8 mouse cellular contexts compared by ENCODE assay signal in genomic region chr6:86669240-86669727, GRCm38 (mm10). TPM values are rescaled to one million over a fixed set of nuclear protein-coding genes. Genes with fewer than 3 reads are reported as not detected.
DNase-seq lines count a peak whose midpoint lies in the region; ATAC-seq and TF ChIP-seq lines count a peak whose summit lies in the region.

No protein-coding gene starts in this region.

- no peak for TF ChIP-seq EP300 in MEL (IDR thresholded peaks at IDR 0.05; ENCODE audit: low read depth in 1 of 2, low read length in 2 of 2)

- DNase-seq in MEL (ENCODE audit: low read depth, low spot score) = peak; percentile 100
- DNase-seq in cerebellum, adult 2 months = peak; percentile 100
- DNase-seq in forebrain, postnatal 0 days = peak; percentile 100
- peak; percentile 100 for DNase-seq in heart, postnatal 4 days
- peak; percentile 100 for DNase-seq in layer of hippocampus, adult 8-10 months (ENCODE audit: low spot score in 2 of 2)
- peak; percentile 100 for DNase-seq in ovary, adult 18-20 months (ENCODE audit: low spot score)
- peak; percentile 100 for DNase-seq in thymus, postnatal 0 days (ENCODE audit: low spot score)

- no peak overlapping the region for H3K27ac ChIP-seq in MEL (ENCODE audit: control insufficient read depth, low read depth, low read length)
- 0 out of 2 replicates have a peak overlapping the region, but pooled peaks have one; percentile 2 for H3K27ac ChIP-seq in cerebellum, adult 2 months (ENCODE audit: insufficient read depth, low read length)
- H3K27ac ChIP-seq in forebrain, postnatal 0 days (ENCODE audit: low read depth, low read length) = peak overlapping the region; percentile 64
- peak overlapping the region; percentile 58 for H3K27ac ChIP-seq in lung, embryonic 15.5 days

- H3K4me1 ChIP-seq in MEL (ENCODE audit: control insufficient read depth in 1 of 2, insufficient read depth in 2 of 2, low read length in 2 of 2) = peaks cover 12 to 22% of the 10 kb centered on the region in 2 experiments
- peaks cover 16% of the 10 kb centered on the region for H3K4me1 ChIP-seq in cerebellum, adult 2 months (ENCODE audit: control insufficient read depth, insufficient read depth, low read length)
- H3K4me1 ChIP-seq in forebrain, postnatal 0 days (ENCODE audit: insufficient read depth) = peaks cover 10% of the 10 kb centered on the region
- H3K4me1 ChIP-seq in lung, embryonic 15.5 days = peaks cover 19% of the 10 kb centered on the region

- H3K4me2 ChIP-seq in forebrain, postnatal 0 days (ENCODE audit: low read depth) = peak overlapping the region; percentile 83
- peak overlapping the region; percentile 86 for H3K4me2 ChIP-seq in lung, embryonic 15.5 days

- no peak for TF ChIP-seq CTCF in MEL (IDR thresholded peaks at IDR 0.05 in 2 of 3, conservative IDR thresholded peaks at IDR 0.05 in 1 of 3; ENCODE audit: control insufficient read depth in 1 of 3, insufficient read depth in 1 of 3, low read depth in 2 of 3, low read length in 3 of 3, poor library complexity in 1 of 3, severe bottlenecking in 1 of 3)
- no peak for TF ChIP-seq CTCF in cerebellum, adult 2 months (IDR thresholded peaks at IDR 0.05; ENCODE audit: borderline replicate concordance, insufficient read depth, low read depth, low read length)
- TF ChIP-seq CTCF in forebrain, postnatal 0 days (IDR thresholded peaks at IDR 0.05; ENCODE audit: low read depth) = no peak

- peaks cover 0 to 19% of the 10 kb centered on the region in 2 experiments; a peak in 2 of 4 replicates for H3K36me3 ChIP-seq in MEL (ENCODE audit: control insufficient read depth in 1 of 2, insufficient read depth in 2 of 2, low read length in 2 of 2)
- peaks cover 34% of the 10 kb centered on the region for H3K36me3 ChIP-seq in forebrain, postnatal 0 days (ENCODE audit: insufficient read depth)
- H3K36me3 ChIP-seq in lung, embryonic 15.5 days = peaks cover 28% of the 10 kb centered on the region

- no peaks in the 10 kb centered on the region for H3K9me3 ChIP-seq in MEL (replicated peaks; ENCODE audit: insufficient read depth, low read length)
- no peaks in the 10 kb centered on the region for H3K9me3 ChIP-seq in forebrain, postnatal 0 days (ENCODE audit: low read length)
- no peaks in the 10 kb centered on the region for H3K9me3 ChIP-seq in lung, embryonic 15.5 days

- ATAC-seq in forebrain, postnatal 0 days = peak; percentile 99
- ATAC-seq in lung, embryonic 15.5 days (ENCODE audit: borderline replicate concordance, extremely low read depth, low FRiP score, low TSS enrichment) = peak; percentile 100

- H3K4me3 ChIP-seq in MEL (ENCODE audit: control insufficient read depth in 1 of 2, insufficient read depth in 1 of 2, low read depth in 2 of 2, low read length in 2 of 2) = peak overlapping the region; percentile 63 to 67
- peak overlapping the region; percentile 65 for H3K4me3 ChIP-seq in cerebellum, adult 2 months (replicated peaks; ENCODE audit: insufficient read depth, low read depth, low read length)
- peak overlapping the region; percentile 96 for H3K4me3 ChIP-seq in forebrain, postnatal 0 days (ENCODE audit: low read depth, low read length)
- H3K4me3 ChIP-seq in lung, embryonic 15.5 days = peak overlapping the region; percentile 83

- no peaks in the 10 kb centered on the region for H3K27me3 ChIP-seq in MEL (ENCODE audit: control insufficient read depth in 1 of 2, insufficient read depth in 2 of 2, low read length in 2 of 2)
- H3K27me3 ChIP-seq in cerebellum, adult 2 months (ENCODE audit: control insufficient read depth, insufficient read depth, low read length) = no peaks in the 10 kb centered on the region
- H3K27me3 ChIP-seq in forebrain, postnatal 0 days (ENCODE audit: insufficient read depth, low read length) = no peaks in the 10 kb centered on the region
- H3K27me3 ChIP-seq in lung, embryonic 15.5 days = no peaks in the 10 kb centered on the region

- no peak for TF ChIP-seq RAD21 in MEL (IDR thresholded peaks at IDR 0.05; ENCODE audit: low read depth, low read length)

- 1% methylated on average over 36 of the region's 37 CpGs for WGBS in cerebellum, adult 2 months
- WGBS in forebrain, postnatal 0 days = under 1% methylated on average over 35 of the region's 37 CpGs
- WGBS in lung, embryonic 15.5 days = 0% methylated on average over 37 of the region's 37 CpGs

- H3K79me2 ChIP-seq in MEL (ENCODE audit: control insufficient read depth, insufficient read depth, low read length, poor library complexity) = peaks cover 3% of the 10 kb centered on the region

- peak overlapping the region; percentile 73 for H3K9ac ChIP-seq in MEL (ENCODE audit: control insufficient read depth, low read depth, low read length, poor library complexity, severe bottlenecking)
- peak overlapping the region; percentile 80 for H3K9ac ChIP-seq in forebrain, postnatal 0 days
- peak overlapping the region; percentile 60 for H3K9ac ChIP-seq in lung, embryonic 15.5 days

- peak in 1 of 2 experiments; percentile 38; a peak in 1 of 4 replicates for TF ChIP-seq POLR2A in MEL (IDR thresholded peaks at IDR 0.05; ENCODE audit: control insufficient read depth in 1 of 2, insufficient read depth in 1 of 2, low read depth in 1 of 2, low read length in 2 of 2, poor library complexity in 1 of 2)
- no peak for TF ChIP-seq POLR2A in cerebellum, adult 2 months (IDR thresholded peaks at IDR 0.05; ENCODE audit: borderline replicate concordance, insufficient read depth, low read length)

TF ChIP-seq in MEL, 35 proteins besides CTCF, POLR2A, EP300 and RAD21 (continues in another document):
- TF ChIP-seq CHD2 (IDR thresholded peaks at IDR 0.05; ENCODE audit: low read length) (peak; percentile 72), GABPA (IDR thresholded peaks at IDR 0.05; ENCODE audit: low read depth, low read length) (no peak), TAL1 (IDR thresholded peaks at IDR 0.05; ENCODE audit: low read length) (no peak), SIN3A (IDR thresholded peaks at IDR 0.05; ENCODE audit: low read length) (peak; percentile 71), CHD1 (IDR thresholded peaks at IDR 0.05; ENCODE audit: low read depth, low read length) (no peak), ELF1 (IDR thresholded peaks at IDR 0.05; ENCODE audit: low read depth, low read length) (peak; percentile 53), MAFK (IDR thresholded peaks at IDR 0.05; ENCODE audit: borderline replicate concordance, low read depth, low read length) (no peak), HCFC1 (IDR thresholded peaks at IDR 0.05; ENCODE audit: low read depth, low read length) (peak; percentile 51; the same call in 1 of the 2 replicates), KAT2A (conservative IDR thresholded peaks at IDR 0.05; ENCODE audit: low read depth, low read length) (no peak), ZMIZ1 (IDR thresholded peaks at IDR 0.05; ENCODE audit: low read depth, low read length) (no peak), MAZ (IDR thresholded peaks at IDR 0.05; ENCODE audit: low read depth, low read length) (0 out of 2 replicates have a peak, but pooled peaks have one; percentile 28), POLR2AphosphoS2 (IDR thresholded peaks at IDR 0.05; ENCODE audit: low read length) (peak; percentile 67; the same call in 1 of the 2 replicates), E2F4 (IDR thresholded peaks at IDR 0.05; ENCODE audit: borderline replicate concordance, low read depth, low read length) (no peak), ZC3H11A (IDR thresholded peaks at IDR 0.05; ENCODE audit: low read depth, low read length) (no peak), ETS1 (IDR thresholded peaks at IDR 0.05; ENCODE audit: low read depth, low read length) (peak; percentile 32; the same call in 1 of the 2 replicates), USF1 (IDR thresholded peaks at IDR 0.05; ENCODE audit: low read depth, low read length) (peak; percentile 44; the same call in 1 of the 2 replicates), UBTF (IDR thresholded peaks at IDR 0.05; ENCODE audit: borderline replicate concordance, insufficient read depth, low read depth, low read length) (no peak)

RNA-seq across cellular contexts. Expression of gene Mxd1, which starts 0.3 kb away (rescaled TPM):
- 3.1 and 3.2 TPM in 2 replicates for total RNA-seq in MEL (2012; rRNA removed)
- 1 to 10 TPM in 1 of 2 experiments, not detected in 1; 3.6 TPM for polyA plus RNA-seq in MEL (2012; ENCODE audit: insufficient read depth in 1 of 2, insufficient read length in 2 of 2, low read depth in 1 of 2, low replicate concordance in 2 of 2, missing spikeins in 1 of 2)
- 21.1 and 21.9 TPM in 2 replicates for polyA plus RNA-seq in cerebellum, adult 2 months (2012; rRNA removed)
- total RNA-seq in forebrain, postnatal 0 days (2014; rRNA removed) = 10.7 and 13.8 TPM in 2 replicates
- polyA plus RNA-seq in forebrain, postnatal 0 days (2015; fragmentation: Nextera tagmentation; extraction: Ambion mirVana) = 6.9 and 10.0 TPM in 2 replicates
- total RNA-seq in heart, postnatal 4 days (2021) = 1 to 10 TPM; 4.0 to 4.3 TPM
- total RNA-seq in layer of hippocampus, adult 8-10 months (2022) = 10 to 100 TPM; 18.2 to 20.7 (median 19.2) TPM
- polyA plus RNA-seq in lung, embryonic 15.5 days (2015; fragmentation: Nextera tagmentation; extraction: Ambion mirVana) = 12.8 and 13.1 TPM in 2 replicates
- polyA plus RNA-seq in thymus, postnatal 0 days (2015; fragmentation: Nextera tagmentation; extraction: Ambion mirVana) = 10.0 and 11.2 TPM in 2 replicates

RNA-seq across cellular contexts. Expression of gene Snrnp27, which starts 15.0 kb away (rescaled TPM):
- 74.8 and 79.3 TPM in 2 replicates for total RNA-seq in MEL (2012; rRNA removed)
- polyA plus RNA-seq in MEL (2012; ENCODE audit: insufficient read depth in 1 of 2, insufficient read length in 2 of 2, low read depth in 1 of 2, low replicate concordance in 2 of 2, missing spikeins in 1 of 2) = 100 to 1,000 TPM; 106 to 225 TPM
- 59.8 and 62.5 TPM in 2 replicates for polyA plus RNA-seq in cerebellum, adult 2 months (2012; rRNA removed)
- total RNA-seq in forebrain, postnatal 0 days (2014; rRNA removed) = 62.6 and 77.1 TPM in 2 replicates
- polyA plus RNA-seq in forebrain, postnatal 0 days (2015; fragmentation: Nextera tagmentation; extraction: Ambion mirVana) = 112 and 129 TPM in 2 replicates
- 10 to 100 TPM; 44.7 to 47.0 TPM for total RNA-seq in heart, postnatal 4 days (2021)
- total RNA-seq in layer of hippocampus, adult 8-10 months (2022) = 10 to 100 TPM; 49.8 to 62.4 (median 55.5) TPM
- 103 and 109 TPM in 2 replicates for polyA plus RNA-seq in lung, embryonic 15.5 days (2015; fragmentation: Nextera tagmentation; extraction: Ambion mirVana)
- 149 and 164 TPM in 2 replicates for polyA plus RNA-seq in thymus, postnatal 0 days (2015; fragmentation: Nextera tagmentation; extraction: Ambion mirVana)

RNA-seq across cellular contexts. Expression of gene Asprv1, which starts 41.3 kb away (rescaled TPM):
- not detected in 2 replicates for total RNA-seq in MEL (2012; rRNA removed)
- polyA plus RNA-seq in MEL (2012; ENCODE audit: insufficient read depth in 1 of 2, insufficient read length in 2 of 2, low read depth in 1 of 2, low replicate concordance in 2 of 2, missing spikeins in 1 of 2) = not detected
- polyA plus RNA-seq in cerebellum, adult 2 months (2012; rRNA removed) = 2.1 and 2.5 TPM in 2 replicates
- total RNA-seq in forebrain, postnatal 0 days (2014; rRNA removed) = 1.8 and 3.2 TPM in 2 replicates
- 1.6 TPM in 2 replicates for polyA plus RNA-seq in forebrain, postnatal 0 days (2015; fragmentation: Nextera tagmentation; extraction: Ambion mirVana)
- under 1 TPM; 0.27 to 0.33 TPM for total RNA-seq in heart, postnatal 4 days (2021)
- total RNA-seq in layer of hippocampus, adult 8-10 months (2022) = 1 to 10 TPM in 3 of 4 experiments, under 1 TPM in 1; 0.80 to 2.1 (median 1.8) TPM
- polyA plus RNA-seq in lung, embryonic 15.5 days (2015; fragmentation: Nextera tagmentation; extraction: Ambion mirVana) = 1.0 TPM in 2 replicates
- polyA plus RNA-seq in thymus, postnatal 0 days (2015; fragmentation: Nextera tagmentation; extraction: Ambion mirVana) = 6.9 and 9.5 TPM in 2 replicates
